Mouse (Mus musculus): ENCODE data around the gene Arhgef12. TPM values are rescaled to one million over a fixed set of nuclear protein-coding genes. Genes with fewer than 3 reads are reported as not detected.

The Arhgef12 gene
- polyA plus RNA-seq, 1 experiment from 2014 or later = 6.6 TPM

DNA sequence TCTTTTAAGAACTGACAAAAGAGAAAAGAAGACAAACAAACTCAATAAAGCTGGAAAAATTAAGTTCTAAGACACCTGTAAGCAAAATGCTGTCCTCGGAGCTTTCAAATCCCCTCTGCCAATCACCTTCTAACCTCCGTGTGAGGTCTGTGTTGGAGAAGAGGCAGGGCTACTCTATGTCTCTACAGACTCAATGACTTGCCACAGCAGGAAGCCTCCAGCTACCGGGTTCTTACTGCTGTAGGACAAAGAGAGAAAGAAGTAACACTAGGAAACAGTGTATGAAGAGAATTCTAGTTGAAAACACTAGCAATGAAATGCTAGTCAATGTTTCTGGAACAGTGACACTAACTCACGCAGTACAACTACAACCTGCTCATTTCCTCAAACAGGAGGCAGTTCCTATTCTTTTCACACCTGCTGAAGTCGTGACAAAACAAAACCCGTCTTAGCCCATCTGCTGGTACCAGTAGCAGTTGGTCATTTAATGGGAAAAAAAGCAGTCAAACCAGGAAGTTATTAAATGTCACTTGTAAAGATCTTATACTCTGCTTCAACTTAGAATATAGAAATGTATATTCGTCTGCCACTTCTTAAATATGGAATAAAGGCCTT is 23.5 kb downstream of the Arhgef12 start:
- 61% methylated on average over 7 of the region's 7 CpGs for WGBS
- TF ChIP-seq EP300 (optimal IDR thresholded peaks at IDR 0.05) (no peak), CTCF (IDR thresholded peaks at IDR 0.05; ENCODE audit: low read depth) (no peak)
- Histone ChIP-seq H3K36me3 (ENCODE audit: control insufficient read depth, insufficient read depth, low read length) (no peaks in the 10 kb centered on the region), H3K9me3 (ENCODE audit: control insufficient read depth, low read length) (no peaks in the 10 kb centered on the region), H3K4me3 (ENCODE audit: low read depth, low read length) (no peak overlapping the region), H3K9ac (ENCODE audit: low read length) (no peak overlapping the region), H3K4me1 (replicated peaks; ENCODE audit: control insufficient read depth, insufficient read depth) (peaks cover 10% of the 10 kb centered on the region; the same call in 1 of the 2 replicates), H3K27me3 (ENCODE audit: control insufficient read depth, insufficient read depth, low read length) (no peaks in the 10 kb centered on the region), H3K27ac (replicated peaks) (no peak overlapping the region), H3K4me2 (replicated peaks; ENCODE audit: low read depth) (no peak overlapping the region)
- no peak for ATAC-seq (ENCODE audit: low FRiP score, low TSS enrichment)
- DNase-seq (ENCODE audit: low spot score) = no peak

DNA sequence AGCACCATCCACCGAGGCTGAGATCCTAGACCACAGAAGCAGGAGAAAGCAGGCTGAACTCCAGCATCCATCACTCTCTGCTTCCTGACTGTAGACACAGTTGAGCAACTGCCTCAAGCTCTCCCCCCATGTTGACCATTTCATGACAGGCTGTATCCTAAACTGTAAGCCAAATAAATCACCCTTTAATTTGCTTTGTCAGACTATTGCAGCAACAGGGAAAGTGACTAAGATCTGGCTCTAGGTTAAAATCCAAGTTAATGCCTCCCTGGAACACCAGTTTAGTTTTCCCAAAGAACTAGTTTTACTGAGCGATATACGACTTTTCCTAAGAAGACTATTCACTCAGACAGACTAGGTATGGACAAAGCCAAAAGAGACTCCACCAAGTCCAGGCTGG is 28.3 kb downstream of the Arhgef12 start:
- Histone ChIP-seq H3K4me2 (replicated peaks; ENCODE audit: low read depth) (no peak overlapping the region), H3K9ac (ENCODE audit: low read length) (no peak overlapping the region), H3K27me3 (ENCODE audit: control insufficient read depth, insufficient read depth, low read length) (no peaks in the 10 kb centered on the region), H3K9me3 (ENCODE audit: control insufficient read depth, low read length) (no peaks in the 10 kb centered on the region), H3K36me3 (ENCODE audit: control insufficient read depth, insufficient read depth, low read length) (no peaks in the 10 kb centered on the region), H3K4me3 (ENCODE audit: low read depth, low read length) (no peak overlapping the region), H3K27ac (replicated peaks) (no peak overlapping the region; the same call in 1 of the 2 replicates), H3K4me1 (replicated peaks; ENCODE audit: control insufficient read depth, insufficient read depth) (no peaks in the 10 kb centered on the region)
- WGBS = 54% methylated on average over 3 of the region's 3 CpGs
- TF ChIP-seq CTCF (IDR thresholded peaks at IDR 0.05; ENCODE audit: low read depth) = no peak
- no peak for TF ChIP-seq EP300 (optimal IDR thresholded peaks at IDR 0.05)
- DNase-seq (ENCODE audit: low spot score) (no peak), ATAC-seq (ENCODE audit: low FRiP score, low TSS enrichment) (no peak)

DNA sequence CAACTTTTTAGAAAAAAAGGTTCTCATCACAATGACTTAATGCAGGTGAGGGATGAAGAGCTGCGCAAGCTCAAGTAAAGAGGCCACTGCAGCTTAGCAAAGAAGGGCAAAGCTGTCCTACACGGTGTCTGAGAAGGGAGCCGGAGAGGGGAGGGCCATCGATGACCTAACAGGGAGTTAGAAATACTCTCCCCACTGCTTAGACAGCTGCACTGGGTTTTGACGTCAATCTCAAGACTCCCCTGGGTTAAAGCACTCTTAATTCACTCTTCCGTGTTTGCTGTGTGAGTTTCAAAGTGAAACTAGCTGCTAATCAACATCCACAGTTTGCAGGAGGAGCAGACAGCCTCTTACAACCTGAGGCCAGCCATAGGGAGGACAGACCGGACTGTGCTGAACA is 30.9 kb downstream of the Arhgef12 start:
- Histone ChIP-seq H3K36me3 (ENCODE audit: control insufficient read depth, insufficient read depth, low read length) (no peaks in the 10 kb centered on the region), H3K4me3 (ENCODE audit: low read depth, low read length) (no peak overlapping the region), H3K9ac (ENCODE audit: low read length) (no peak overlapping the region), H3K4me2 (replicated peaks; ENCODE audit: low read depth) (no peak overlapping the region), H3K27me3 (ENCODE audit: control insufficient read depth, insufficient read depth, low read length) (no peaks in the 10 kb centered on the region), H3K27ac (replicated peaks) (peak overlapping the region; percentile 49; the same call in 1 of the 2 replicates), H3K4me1 (replicated peaks; ENCODE audit: control insufficient read depth, insufficient read depth) (0 out of 2 replicates have a peak, but pooled peaks cover 2% of the 10 kb centered on the region), H3K9me3 (ENCODE audit: control insufficient read depth, low read length) (no peaks in the 10 kb centered on the region)
- 63% methylated on average over 7 of the region's 7 CpGs for WGBS
- ATAC-seq (ENCODE audit: low FRiP score, low TSS enrichment) (no peak), DNase-seq (ENCODE audit: low spot score) (no peak)
- TF ChIP-seq EP300 (optimal IDR thresholded peaks at IDR 0.05) (no peak), CTCF (IDR thresholded peaks at IDR 0.05; ENCODE audit: low read depth) (no peak)

DNA sequence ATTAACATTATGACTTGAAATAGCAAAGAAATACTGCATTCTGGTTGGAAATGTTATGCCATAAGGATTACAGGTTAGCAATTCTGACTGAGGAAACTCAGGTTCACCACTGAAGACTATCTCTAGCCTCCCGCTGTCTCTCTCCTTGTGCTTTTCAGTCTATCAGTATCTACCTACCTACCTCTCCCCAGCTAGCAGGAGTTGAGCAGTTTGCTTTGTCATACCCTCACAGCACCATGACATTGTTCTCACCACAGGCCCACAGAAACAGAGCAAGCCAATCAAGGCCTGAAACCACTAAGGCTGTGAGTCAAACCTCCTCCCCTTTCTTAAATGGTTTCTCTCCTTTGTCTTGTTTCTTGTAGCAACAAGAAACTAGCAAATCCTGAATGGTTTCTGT is 32.4 kb downstream of the Arhgef12 start:
- no peaks in the 10 kb centered on the region for H3K36me3 ChIP-seq (ENCODE audit: control insufficient read depth, insufficient read depth, low read length)
- H3K9ac ChIP-seq (ENCODE audit: low read length) = no peak overlapping the region
- peak; percentile 57; the same call in 1 of the 2 replicates for ATAC-seq (ENCODE audit: low FRiP score, low TSS enrichment)
- no peak overlapping the region for H3K27ac ChIP-seq (replicated peaks)
- no peak for TF ChIP-seq CTCF (IDR thresholded peaks at IDR 0.05; ENCODE audit: low read depth)
- no peak overlapping the region for H3K4me2 ChIP-seq (replicated peaks; ENCODE audit: low read depth)
- 0 out of 2 replicates have a peak, but pooled peaks cover 4% of the 10 kb centered on the region for H3K4me1 ChIP-seq (replicated peaks; ENCODE audit: control insufficient read depth, insufficient read depth)
- no peak for DNase-seq (ENCODE audit: low spot score)
- no peaks in the 10 kb centered on the region for H3K9me3 ChIP-seq (ENCODE audit: control insufficient read depth, low read length)
- H3K4me3 ChIP-seq (ENCODE audit: low read depth, low read length) = no peak overlapping the region
- 88% methylated on average over 1 of the region's 1 CpGs for WGBS
- H3K27me3 ChIP-seq (ENCODE audit: control insufficient read depth, insufficient read depth, low read length) = no peaks in the 10 kb centered on the region

DNA sequence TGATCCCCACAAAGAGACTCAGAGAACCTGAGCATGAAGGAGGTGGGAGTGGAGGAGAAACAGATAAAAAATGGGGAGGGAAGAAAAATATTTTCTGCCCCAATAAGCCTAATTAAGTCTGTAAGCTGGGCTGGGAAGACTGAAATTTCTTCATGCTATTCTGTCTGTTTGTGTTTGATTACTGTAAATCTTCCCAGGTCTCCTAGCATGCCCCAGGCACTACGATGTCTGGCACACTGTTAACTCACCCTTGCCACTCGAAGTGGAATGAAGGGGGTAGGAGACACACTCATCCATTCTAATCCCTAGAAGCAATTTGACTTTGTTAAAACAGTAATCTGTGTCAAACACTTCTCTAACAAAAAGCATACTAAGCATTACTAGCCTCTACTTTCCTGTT is 35.3 kb downstream of the Arhgef12 start:
- Histone ChIP-seq H3K4me1 (replicated peaks; ENCODE audit: control insufficient read depth, insufficient read depth) (peaks cover 11% of the 10 kb centered on the region; the same call in 1 of the 2 replicates), H3K4me3 (ENCODE audit: low read depth, low read length) (no peak overlapping the region), H3K27me3 (ENCODE audit: control insufficient read depth, insufficient read depth, low read length) (no peaks in the 10 kb centered on the region), H3K9me3 (ENCODE audit: control insufficient read depth, low read length) (no peaks in the 10 kb centered on the region), H3K9ac (ENCODE audit: low read length) (no peak overlapping the region), H3K27ac (replicated peaks) (no peak overlapping the region), H3K4me2 (replicated peaks; ENCODE audit: low read depth) (no peak overlapping the region), H3K36me3 (ENCODE audit: control insufficient read depth, insufficient read depth, low read length) (no peaks in the 10 kb centered on the region)
- DNase-seq (ENCODE audit: low spot score) (no peak), ATAC-seq (ENCODE audit: low FRiP score, low TSS enrichment) (no peak)
- TF ChIP-seq CTCF (IDR thresholded peaks at IDR 0.05; ENCODE audit: low read depth) (no peak), EP300 (optimal IDR thresholded peaks at IDR 0.05) (no peak)
- 36% methylated on average over 2 of the region's 2 CpGs for WGBS

DNA sequence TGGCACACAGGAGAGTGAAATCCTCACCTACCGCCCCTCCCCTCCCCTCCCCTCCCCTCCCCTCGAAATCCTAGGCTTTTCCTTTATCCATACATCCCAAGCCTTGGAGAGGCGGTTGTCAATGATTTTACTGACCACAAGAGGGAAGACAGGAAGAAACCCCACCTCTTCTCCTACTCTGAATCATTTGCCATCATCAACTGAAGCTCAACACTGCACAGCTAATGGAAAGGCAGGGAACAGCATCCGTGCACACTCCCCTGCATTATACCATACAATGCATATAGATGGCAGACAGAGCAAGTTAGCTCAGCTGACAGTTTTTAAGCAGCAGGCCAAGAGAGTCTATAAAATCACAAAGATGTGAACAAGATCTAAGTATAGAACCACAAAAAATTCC is 35.9 kb downstream of the Arhgef12 start:
- no peaks in the 10 kb centered on the region for H3K9me3 ChIP-seq (ENCODE audit: control insufficient read depth, low read length)
- peaks cover 11% of the 10 kb centered on the region; the same call in 1 of the 2 replicates for H3K4me1 ChIP-seq (replicated peaks; ENCODE audit: control insufficient read depth, insufficient read depth)
- H3K9ac ChIP-seq (ENCODE audit: low read length) = no peak overlapping the region
- H3K27me3 ChIP-seq (ENCODE audit: control insufficient read depth, insufficient read depth, low read length) = no peaks in the 10 kb centered on the region
- H3K4me2 ChIP-seq (replicated peaks; ENCODE audit: low read depth) = no peak overlapping the region
- no peak for TF ChIP-seq EP300 (optimal IDR thresholded peaks at IDR 0.05)
- peak; percentile 17; the same call in 1 of the 2 replicates for TF ChIP-seq CTCF (IDR thresholded peaks at IDR 0.05; ENCODE audit: low read depth)
- DNase-seq (ENCODE audit: low spot score) (no peak), ATAC-seq (ENCODE audit: low FRiP score, low TSS enrichment) (no peak)
- WGBS = 47% methylated on average over 4 of the region's 4 CpGs
- H3K27ac ChIP-seq (replicated peaks) = no peak overlapping the region
- no peak overlapping the region for H3K4me3 ChIP-seq (ENCODE audit: low read depth, low read length)
- no peaks in the 10 kb centered on the region for H3K36me3 ChIP-seq (ENCODE audit: control insufficient read depth, insufficient read depth, low read length)
